Mouse (Mus musculus) brain, adult 10 weeks (tissue): ENCODE results near the gene Fgd3. TPM values are rescaled to one million over a fixed set of nuclear protein-coding genes. Genes with fewer than 3 reads are reported as not detected.

Experiments used
- polyA plus RNA-seq: library from polyadenylated mRNA; stranded (reverse); fragments of 350-450 nt; fragmentation: Illumina TruSeq; extraction: RNeasy Lipid Tissue Mini Kit (QIAGEN cat#74804); gene quantifications from one replicate; pipeline ENCODE4 v1.2.3, GENCODE M21; 2015; ENCODE audit warnings: low read depth, low replicate concordance

Fgd3 gene
- polyA plus RNA-seq: 6.1 TPM

DNA sequence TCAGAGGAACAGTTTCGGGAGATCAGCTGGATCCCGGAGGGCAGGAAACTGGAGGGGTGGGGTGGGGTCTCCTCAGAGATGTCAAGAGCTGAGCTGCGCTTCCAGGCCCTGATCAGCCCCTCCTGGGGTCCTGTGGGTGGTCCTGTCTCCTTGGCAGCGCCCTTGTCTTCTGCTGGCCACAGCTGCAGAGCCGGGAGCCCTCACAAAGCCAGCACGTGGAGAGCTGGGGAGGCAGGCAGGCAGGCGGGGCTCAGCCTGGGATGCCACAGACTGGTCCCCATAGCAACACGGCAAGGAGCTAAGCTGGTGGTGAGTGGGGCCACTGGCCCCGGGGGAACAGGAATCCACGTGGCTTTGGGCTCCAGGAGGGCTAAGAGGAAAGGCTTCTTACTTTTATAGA is at the start of gene Fgd3:
Fgd3 (minus strand) TSS at position 272 of the 400 bp plus-strand sequence.

DNA sequence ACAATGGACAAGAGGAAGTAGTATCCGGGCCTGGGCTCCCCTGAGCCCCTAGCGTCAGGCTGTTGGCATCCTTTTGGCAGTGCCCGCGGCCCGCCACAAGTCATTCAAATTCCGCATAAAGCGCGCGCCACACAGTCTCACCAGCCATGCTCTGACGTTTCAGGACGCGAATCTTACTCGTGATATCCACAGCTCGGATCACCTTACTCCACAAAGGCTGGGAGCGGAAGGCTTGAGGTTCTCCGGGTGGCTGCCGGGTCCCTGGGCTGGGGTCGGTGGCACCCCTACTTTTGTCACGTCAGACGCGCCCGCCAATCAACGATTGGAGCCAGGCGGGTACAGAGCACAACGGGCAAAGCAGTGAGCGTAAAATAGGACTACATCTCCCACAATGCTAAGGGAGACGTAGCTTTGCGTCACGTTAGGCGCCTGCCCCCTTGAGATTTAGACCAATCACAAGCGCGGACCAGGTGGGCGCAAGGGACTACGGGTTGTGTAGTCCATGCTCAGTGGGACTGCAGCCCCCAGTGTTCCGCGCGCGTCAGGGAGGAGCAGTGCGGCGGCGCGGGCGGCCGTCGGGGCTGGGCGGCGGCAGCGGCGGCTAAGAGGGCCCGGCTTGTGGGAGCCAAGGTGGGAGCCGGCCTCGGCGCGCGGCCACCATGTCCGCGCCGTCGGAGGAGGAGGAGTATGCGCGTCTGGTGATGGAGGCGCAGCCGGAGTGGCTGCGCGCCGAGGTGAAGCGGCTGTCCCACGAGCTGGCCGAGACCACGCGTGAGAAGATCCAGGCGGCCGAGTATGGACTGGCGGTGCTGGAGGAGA is 21.1 kb upstream of the Fgd3 start, which contains the start of gene Bicd2:
Bicd2 (plus strand) TSS at position 574 of the 819 bp plus-strand sequence.

GRCm38 (mm10) chr13:49248467-49248862 is 71.6 kb downstream of the Fgd3 start, which contains the start of gene Susd3:
Gene Susd3 (minus strand): TSS chr13:49248706.

DNA sequence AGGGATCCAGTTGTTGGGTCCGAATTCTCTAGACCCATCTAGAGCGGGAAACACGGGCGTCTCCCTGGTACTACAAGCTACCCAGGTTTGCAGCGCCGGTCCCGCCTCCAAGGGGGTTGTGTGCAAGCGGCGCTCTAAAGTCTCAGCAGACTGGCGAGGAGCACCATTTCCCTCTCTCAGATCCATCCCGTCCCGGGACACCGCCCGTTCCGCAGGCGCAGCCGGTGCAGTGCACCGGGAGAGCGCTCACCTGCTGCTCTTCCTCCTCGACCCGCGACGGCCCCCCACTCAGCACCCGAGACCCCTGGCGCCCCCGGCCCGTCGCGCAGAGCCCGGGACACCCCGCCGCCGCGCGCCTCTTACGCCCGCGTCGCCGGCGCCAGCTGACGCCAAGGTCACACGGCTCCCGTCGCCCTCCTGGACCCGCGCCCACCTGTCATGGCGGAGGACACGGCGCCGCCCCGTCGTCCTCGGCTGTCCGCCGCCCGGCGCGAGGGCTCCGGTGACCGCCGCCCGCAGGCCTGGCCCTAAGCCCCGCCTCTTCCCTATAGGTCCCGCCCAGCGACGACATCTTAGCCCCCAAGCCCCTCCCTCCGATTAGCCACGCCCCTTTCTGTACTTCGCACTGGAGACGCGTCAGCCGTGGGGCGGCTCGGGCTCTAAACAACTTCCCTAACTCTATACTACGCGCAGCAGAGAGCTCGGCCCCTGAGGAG is 104.4 kb downstream of the Fgd3 start, which contains the start of gene Card19:
Card19 (minus strand) TSS at position 534 of the 716 bp plus-strand sequence.

Other genes with a start within 250 kb of the Fgd3 start
- 53.9 TPM for gene Wnk2, start 172.3 kb downstream of the Fgd3 start, polyA plus RNA-seq
- gene Ninj1, start 132.8 kb downstream of the Fgd3 start, polyA plus RNA-seq: 25.2 TPM
- 21.0 TPM for gene Card19, start 104.3 kb downstream of the Fgd3 start, polyA plus RNA-seq
- 3.0 TPM for gene Susd3, start 71.6 kb downstream of the Fgd3 start, polyA plus RNA-seq
- 36.3 TPM for gene Bicd2, start 21.3 kb upstream of the Fgd3 start, polyA plus RNA-seq
- gene Ippk, start 100.9 kb upstream of the Fgd3 start, polyA plus RNA-seq: 16.7 TPM
- 0.36 TPM for gene Tes3-ps, start 173.0 kb upstream of the Fgd3 start, polyA plus RNA-seq
- 5.8 TPM for gene Ecm2, start 184.5 kb upstream of the Fgd3 start, polyA plus RNA-seq
- gene Aspn, start 224.1 kb upstream of the Fgd3 start, polyA plus RNA-seq: 3.0 TPM